Mouse (Mus musculus) cerebellum, adult 2 months (tissue): Measurements from ENCODE around the gene Hnf1a. TPM values are rescaled to one million over a fixed set of nuclear protein-coding genes. Genes with fewer than 3 reads are reported as not detected.

Experiments used
- DNase-seq, 2 experiments: peaks; one replicate each; pipeline ENCODE4 v3.0.0; 2021
- H3K27ac ChIP-seq: fragments of 200-500 bp; 2 replicates; pipeline ENCODE4 v1.5.1; 2012; ENCODE audit warnings: low read length, control low read depth, inconsistent platforms; ENCODE audit not compliant: insufficient read depth
- H3K27me3 ChIP-seq: fragments of 200-500 bp; 2 replicates; pipeline ENCODE4 v1.6.1; 2012; ENCODE audit warnings: inconsistent platforms, mild to moderate bottlenecking, low read length, moderate library complexity; ENCODE audit not compliant: control insufficient read depth, insufficient read depth
- H3K4me1 ChIP-seq: fragments of 200-500 bp; 2 replicates; pipeline ENCODE4 v1.6.1; 2011; ENCODE audit warnings: low read length; ENCODE audit not compliant: control insufficient read depth, insufficient read depth
- H3K4me3 ChIP-seq: fragments of 200-500 bp; replicated peaks from 2 replicates; pipeline ENCODE3; 2011; ENCODE audit warnings: mild to moderate bottlenecking, low read depth, low read length, control low read depth; ENCODE audit not compliant: insufficient read depth
- CTCF ChIP-seq: fragments of 200-500 bp; IDR thresholded peaks from 2 replicates; pipeline ENCODE4 v1.5.1; 2011; ENCODE audit warnings: low read depth, mild to moderate bottlenecking, control low read depth, low read length, moderate library complexity, borderline replicate concordance; ENCODE audit not compliant: insufficient read depth
- POLR2A ChIP-seq: fragments of 200-500 bp; IDR thresholded peaks from 2 replicates; pipeline ENCODE4 v1.6.1; 2011; ENCODE audit warnings: low read length, control low read depth, borderline replicate concordance; ENCODE audit not compliant: insufficient read depth
- WGBS: fragments of 180-500 bp; shearing (Covaris S2); methylation state at CpG from one replicate; pipeline ENCODE4 v1.1.7; 2018; 5-methylcytosine and 5-hydroxymethylcytosine counted together
- polyA plus RNA-seq: library from polyadenylated mRNA; depleted of rRNA; stranded (reverse); fragments of >200 nt; gene quantifications from 2 replicates; pipeline ENCODE4 v1.2.3, GENCODE M21; 2012

The Hnf1a gene
- polyA plus RNA-seq, 1 experiment, result 0.05 TPM

GRCm38 (mm10) chr5:115000503-115000902 lies 29.6 kb upstream of the Hnf1a start:
- H3K4me3 ChIP-seq, result no peak overlapping the region
- no peaks in the 10 kb centered on the region for H3K27me3 ChIP-seq
- H3K4me1 ChIP-seq, result no peaks in the 10 kb centered on the region
- no peak overlapping the region for H3K27ac ChIP-seq
- TF ChIP-seq CTCF (no peak), POLR2A (no peak)
- WGBS, result 87% methylated on average over 2 of the region's 2 CpGs
- no peak for DNase-seq

GRCm38 (mm10) chr5:114997327-114997726 lies 26.4 kb upstream of the Hnf1a start:
- H3K4me3 ChIP-seq, result no peak overlapping the region
- WGBS, result 72% methylated on average over 6 of the region's 6 CpGs
- TF ChIP-seq CTCF (no peak), POLR2A (no peak)
- H3K27me3 ChIP-seq, result no peaks in the 10 kb centered on the region
- H3K4me1 ChIP-seq, result no peaks in the 10 kb centered on the region
- DNase-seq, result no peak
- H3K27ac ChIP-seq, result no peak overlapping the region

GRCm38 (mm10) chr5:114996447-114996846 lies 25.6 kb upstream of the Hnf1a start:
- DNase-seq, result no peak
- Histone ChIP-seq H3K27me3 (no peaks in the 10 kb centered on the region), H3K27ac (no peak overlapping the region), H3K4me3 (no peak overlapping the region), H3K4me1 (no peaks in the 10 kb centered on the region)
- no peak for TF ChIP-seq POLR2A
- no peak for TF ChIP-seq CTCF
- 83% methylated on average over 16 of the region's 16 CpGs for WGBS

- DNase-seq, result no peak
- Histone ChIP-seq H3K4me1 (no peaks in the 10 kb centered on the region), H3K4me3 (no peak overlapping the region), H3K27me3 (no peaks in the 10 kb centered on the region), H3K27ac (no peak overlapping the region)
- TF ChIP-seq POLR2A (no peak), CTCF (no peak)
Measured at GRCm38 (mm10) chr5:114985074-114985473, 14.2 kb upstream of the Hnf1a start.

GRCm38 (mm10) chr5:114982001-114982400 lies 11.1 kb upstream of the Hnf1a start:
- Histone ChIP-seq H3K4me1 (no peaks in the 10 kb centered on the region), H3K4me3 (no peak overlapping the region), H3K27ac (no peak overlapping the region), H3K27me3 (no peaks in the 10 kb centered on the region)
- TF ChIP-seq CTCF (no peak), POLR2A (no peak)
- 59% methylated on average over 15 of the region's 15 CpGs for WGBS
- no peak for DNase-seq

GRCm38 (mm10) chr5:114980122-114980748 lies 9.3 kb upstream of the Hnf1a start:
- Histone ChIP-seq H3K27ac (no peak overlapping the region), H3K4me3 (peak overlapping the region; percentile 53), H3K27me3 (no peaks in the 10 kb centered on the region), H3K4me1 (no peaks in the 10 kb centered on the region)
- TF ChIP-seq POLR2A (no peak), CTCF (no peak)
- WGBS, result 35% methylated on average over 16 of the region's 16 CpGs
- no peak for DNase-seq

- TF ChIP-seq POLR2A (no peak), CTCF (peak; percentile 99)
- peak; percentile 81 to 88 for DNase-seq
- 2% methylated on average over 32 of the region's 32 CpGs for WGBS
- H3K4me1 ChIP-seq, result no peaks in the 10 kb centered on the region
- no peaks in the 10 kb centered on the region for H3K27me3 ChIP-seq
- peak overlapping the region; percentile 53 for H3K4me3 ChIP-seq
- H3K27ac ChIP-seq, result no peak overlapping the region
Measured at GRCm38 (mm10) chr5:114979250-114980121, 8.6 kb upstream of the Hnf1a start.

- no peak for TF ChIP-seq CTCF
- TF ChIP-seq POLR2A, result no peak
- no peaks in the 10 kb centered on the region for H3K27me3 ChIP-seq
- H3K4me1 ChIP-seq, result no peaks in the 10 kb centered on the region
- 4% methylated on average over 6 of the region's 6 CpGs for WGBS
- no peak overlapping the region for H3K27ac ChIP-seq
- H3K4me3 ChIP-seq, result peak overlapping the region; percentile 18
- no peak for DNase-seq
Measured at GRCm38 (mm10) chr5:114978888-114979249, 8.0 kb upstream of the Hnf1a start.
